Mouse (Mus musculus): ENCODE data around the gene Pdzd2. TPM values are rescaled to one million over a fixed set of nuclear protein-coding genes. Genes with fewer than 3 reads are reported as not detected.
A peak's percentile ranks its signal among the peaks of the same experiment; 100 is the strongest.

Gene Pdzd2
- total and polyA plus RNA-seq, 2 experiments from 2014 or later, result 15.9 to 40.6 TPM

GRCm38 (mm10) chr15:12415536-12416200 lies 324.1 kb downstream of the Pdzd2 start:
- no peaks in the 10 kb centered on the region for H3K27me3 ChIP-seq (ENCODE audit: insufficient read depth, low read length)
- H3K4me1 ChIP-seq (ENCODE audit: insufficient read depth, low read length), result no peaks in the 10 kb centered on the region
- ATAC-seq (no peak), DNase-seq (ENCODE audit: low spot score) (no peak)
- no peak overlapping the region for H3K4me2 ChIP-seq (ENCODE audit: low read depth, low read length)
- H3K9ac ChIP-seq (replicated peaks; ENCODE audit: low read length), result no peak overlapping the region
- no peaks in the 10 kb centered on the region for H3K36me3 ChIP-seq (ENCODE audit: insufficient read depth, low read length)
- no peak for TF ChIP-seq CTCF (IDR thresholded peaks at IDR 0.05; ENCODE audit: low read depth)
- no peak overlapping the region for H3K27ac ChIP-seq
- no peak overlapping the region for H3K4me3 ChIP-seq (ENCODE audit: low read length)
- WGBS, result 78% methylated on average over 16 of the region's 16 CpGs
- H3K9me3 ChIP-seq (ENCODE audit: low read length), result no peaks in the 10 kb centered on the region

GRCm38 (mm10) chr15:12414696-12415095 lies 325.0 kb downstream of the Pdzd2 start:
- DNase-seq (ENCODE audit: low spot score) (no peak), ATAC-seq (no peak)
- WGBS, result 68% methylated on average over 6 of the region's 6 CpGs
- no peaks in the 10 kb centered on the region for H3K9me3 ChIP-seq (ENCODE audit: low read length)
- no peak for TF ChIP-seq CTCF (IDR thresholded peaks at IDR 0.05; ENCODE audit: low read depth)
- no peak overlapping the region for H3K4me2 ChIP-seq (ENCODE audit: low read depth, low read length)
- H3K27me3 ChIP-seq (ENCODE audit: insufficient read depth, low read length), result no peaks in the 10 kb centered on the region
- H3K36me3 ChIP-seq (ENCODE audit: insufficient read depth, low read length), result no peaks in the 10 kb centered on the region
- no peaks in the 10 kb centered on the region for H3K4me1 ChIP-seq (ENCODE audit: insufficient read depth, low read length)
- H3K9ac ChIP-seq (replicated peaks; ENCODE audit: low read length), result no peak overlapping the region
- H3K4me3 ChIP-seq (ENCODE audit: low read length), result no peak overlapping the region
- no peak overlapping the region for H3K27ac ChIP-seq

GRCm38 (mm10) chr15:12408205-12408604 lies 331.5 kb downstream of the Pdzd2 start:
- peak; percentile 80 for ATAC-seq
- H3K4me1 ChIP-seq (ENCODE audit: insufficient read depth, low read length), result peaks cover 5% of the 10 kb centered on the region; the same call in 1 of the 2 replicates
- TF ChIP-seq CTCF (IDR thresholded peaks at IDR 0.05; ENCODE audit: low read depth), result no peak
- DNase-seq (ENCODE audit: low spot score), result peak; percentile 43
- no peaks in the 10 kb centered on the region for H3K36me3 ChIP-seq (ENCODE audit: insufficient read depth, low read length)
- H3K9ac ChIP-seq (replicated peaks; ENCODE audit: low read length), result no peak overlapping the region
- H3K27ac ChIP-seq, result no peak overlapping the region
- no peak overlapping the region for H3K4me2 ChIP-seq (ENCODE audit: low read depth, low read length)
- H3K9me3 ChIP-seq (ENCODE audit: low read length), result no peaks in the 10 kb centered on the region
- no peak overlapping the region for H3K4me3 ChIP-seq (ENCODE audit: low read length)
- H3K27me3 ChIP-seq (ENCODE audit: insufficient read depth, low read length), result no peaks in the 10 kb centered on the region
- 45% methylated on average over 8 of the region's 8 CpGs for WGBS

DNA sequence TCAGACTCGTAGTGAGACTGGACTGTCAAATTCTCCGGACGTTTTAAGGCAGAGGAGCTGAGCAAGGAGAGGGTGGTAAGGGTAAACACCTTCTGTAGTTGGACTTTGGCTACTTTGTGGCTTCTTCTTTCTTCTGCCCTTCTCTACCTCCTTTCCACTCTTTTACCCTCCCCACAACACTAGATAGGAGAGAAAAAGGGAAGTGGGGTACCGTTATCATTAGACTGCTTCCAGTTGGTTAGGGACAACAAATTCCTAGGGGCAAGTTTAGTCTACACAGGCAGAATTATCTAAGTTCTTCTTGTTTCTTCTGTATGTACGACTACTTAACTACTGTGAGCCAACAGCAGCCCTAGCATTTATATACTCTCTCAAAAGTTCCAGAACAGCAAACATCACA lies 334.1 kb downstream of the Pdzd2 start:
- Histone ChIP-seq H3K4me3 (ENCODE audit: low read length) (no peak overlapping the region), H3K9ac (replicated peaks; ENCODE audit: low read length) (no peak overlapping the region), H3K27ac (no peak overlapping the region), H3K36me3 (ENCODE audit: insufficient read depth, low read length) (no peaks in the 10 kb centered on the region), H3K4me2 (ENCODE audit: low read depth, low read length) (no peak overlapping the region), H3K4me1 (ENCODE audit: insufficient read depth, low read length) (peaks cover 5% of the 10 kb centered on the region; the same call in 1 of the 2 replicates), H3K9me3 (ENCODE audit: low read length) (no peaks in the 10 kb centered on the region), H3K27me3 (ENCODE audit: insufficient read depth, low read length) (no peaks in the 10 kb centered on the region)
- no peak for ATAC-seq
- no peak for DNase-seq (ENCODE audit: low spot score)
- TF ChIP-seq CTCF (IDR thresholded peaks at IDR 0.05; ENCODE audit: low read depth), result no peak
- 92% methylated on average over 5 of the region's 5 CpGs for WGBS

GRCm38 (mm10) chr15:12397032-12397431 lies 342.7 kb downstream of the Pdzd2 start:
- H3K27me3 ChIP-seq (ENCODE audit: insufficient read depth, low read length), result no peaks in the 10 kb centered on the region
- WGBS, result 79% methylated on average over 6 of the region's 6 CpGs
- H3K27ac ChIP-seq, result no peak overlapping the region
- DNase-seq (ENCODE audit: low spot score), result no peak
- H3K36me3 ChIP-seq (ENCODE audit: insufficient read depth, low read length), result no peaks in the 10 kb centered on the region
- no peak for ATAC-seq
- no peak overlapping the region for H3K4me2 ChIP-seq (ENCODE audit: low read depth, low read length)
- TF ChIP-seq CTCF (IDR thresholded peaks at IDR 0.05; ENCODE audit: low read depth), result no peak
- H3K4me3 ChIP-seq (ENCODE audit: low read length), result no peak overlapping the region
- H3K9ac ChIP-seq (replicated peaks; ENCODE audit: low read length), result no peak overlapping the region
- no peaks in the 10 kb centered on the region for H3K4me1 ChIP-seq (ENCODE audit: insufficient read depth, low read length)
- H3K9me3 ChIP-seq (ENCODE audit: low read length), result no peaks in the 10 kb centered on the region

GRCm38 (mm10) chr15:12394758-12395157 lies 345.0 kb downstream of the Pdzd2 start:
- Histone ChIP-seq H3K9me3 (ENCODE audit: low read length) (no peaks in the 10 kb centered on the region), H3K9ac (replicated peaks; ENCODE audit: low read length) (no peak overlapping the region), H3K36me3 (ENCODE audit: insufficient read depth, low read length) (no peaks in the 10 kb centered on the region), H3K27ac (no peak overlapping the region), H3K4me2 (ENCODE audit: low read depth, low read length) (no peak overlapping the region), H3K27me3 (ENCODE audit: insufficient read depth, low read length) (no peaks in the 10 kb centered on the region), H3K4me1 (ENCODE audit: insufficient read depth, low read length) (no peaks in the 10 kb centered on the region), H3K4me3 (ENCODE audit: low read length) (no peak overlapping the region)
- DNase-seq (ENCODE audit: low spot score) (no peak), ATAC-seq (no peak)
- TF ChIP-seq CTCF (IDR thresholded peaks at IDR 0.05; ENCODE audit: low read depth), result no peak
- 87% methylated on average over 10 of the region's 10 CpGs for WGBS

GRCm38 (mm10) chr15:12388726-12389489 lies 350.8 kb downstream of the Pdzd2 start:
- H3K27me3 ChIP-seq (ENCODE audit: insufficient read depth, low read length), result no peaks in the 10 kb centered on the region
- no peaks in the 10 kb centered on the region for H3K36me3 ChIP-seq (ENCODE audit: insufficient read depth, low read length)
- H3K9ac ChIP-seq (replicated peaks; ENCODE audit: low read length), result no peak overlapping the region
- ATAC-seq, result no peak
- H3K27ac ChIP-seq, result no peak overlapping the region
- H3K4me3 ChIP-seq (ENCODE audit: low read length), result no peak overlapping the region
- H3K9me3 ChIP-seq (ENCODE audit: low read length), result no peaks in the 10 kb centered on the region
- no peak for TF ChIP-seq CTCF (IDR thresholded peaks at IDR 0.05; ENCODE audit: low read depth)
- 0 out of 2 replicates have a peak, but pooled peaks cover 5% of the 10 kb centered on the region for H3K4me1 ChIP-seq (ENCODE audit: insufficient read depth, low read length)
- no peak overlapping the region for H3K4me2 ChIP-seq (ENCODE audit: low read depth, low read length)
- no peak for DNase-seq (ENCODE audit: low spot score)
- WGBS, result 37% methylated on average over 15 of the region's 15 CpGs
